Mouse (Mus musculus): ENCODE measurements around the gene Prkd3.

Prkd3 gene

GRCm38 (mm10) chr17:79020208-79020983, at the start of gene Prkd3:
Prkd3 (minus strand) TSS chr17:79020816.
- peak; percentile 75 for DNase-seq (ENCODE audit: inconsistent ontology term)

GRCm38 (mm10) chr17:79069766-79070480, 49.3 kb upstream of the Prkd3 start:
- DNase-seq (ENCODE audit: inconsistent ontology term): no peak

- DNase-seq (ENCODE audit: inconsistent ontology term): peak; percentile 31
Measured at GRCm38 (mm10) chr17:79069019-79069418, 48.4 kb upstream of the Prkd3 start.

- DNase-seq (ENCODE audit: inconsistent ontology term): no peak
Measured at GRCm38 (mm10) chr17:79068581-79068980, 48.0 kb upstream of the Prkd3 start.

GRCm38 (mm10) chr17:79064250-79064649, 43.6 kb upstream of the Prkd3 start:
- DNase-seq (ENCODE audit: inconsistent ontology term): peak; percentile 41

GRCm38 (mm10) chr17:79060221-79060620, 39.6 kb upstream of the Prkd3 start:
- DNase-seq (ENCODE audit: inconsistent ontology term): no peak

- DNase-seq (ENCODE audit: inconsistent ontology term): no peak
Measured at GRCm38 (mm10) chr17:79058271-79058670, 37.7 kb upstream of the Prkd3 start.

- DNase-seq (ENCODE audit: inconsistent ontology term): peak; percentile 80
Measured at GRCm38 (mm10) chr17:79052088-79052812, 31.6 kb upstream of the Prkd3 start.

GRCm38 (mm10) chr17:79051606-79052005, 31.0 kb upstream of the Prkd3 start, which contains the start of gene Qpct:
Qpct (plus strand) TSS chr17:79051906.
- no peak for DNase-seq (ENCODE audit: inconsistent ontology term)

GRCm38 (mm10) chr17:79043705-79044104, 23.1 kb upstream of the Prkd3 start:
- DNase-seq (ENCODE audit: inconsistent ontology term): no peak

GRCm38 (mm10) chr17:79039660-79040059, 19.0 kb upstream of the Prkd3 start:
- no peak for DNase-seq (ENCODE audit: inconsistent ontology term)

GRCm38 (mm10) chr17:79032782-79033181, 12.2 kb upstream of the Prkd3 start:
- DNase-seq (ENCODE audit: inconsistent ontology term): no peak

GRCm38 (mm10) chr17:79031569-79031968, 11.0 kb upstream of the Prkd3 start:
- DNase-seq (ENCODE audit: inconsistent ontology term): no peak

GRCm38 (mm10) chr17:79029226-79029625, 8.6 kb upstream of the Prkd3 start:
- DNase-seq (ENCODE audit: inconsistent ontology term): no peak

- no peak for DNase-seq (ENCODE audit: inconsistent ontology term)
Measured at GRCm38 (mm10) chr17:79024544-79024943, 3.9 kb upstream of the Prkd3 start.

- DNase-seq (ENCODE audit: inconsistent ontology term): no peak
Measured at GRCm38 (mm10) chr17:79022746-79023145, 2.1 kb upstream of the Prkd3 start.

GRCm38 (mm10) chr17:79020984-79021335, 344 bp upstream of the Prkd3 start:
- DNase-seq (ENCODE audit: inconsistent ontology term): no peak

- DNase-seq (ENCODE audit: inconsistent ontology term): peak; percentile 30
Measured at GRCm38 (mm10) chr17:79019726-79020207, 849 bp downstream of the Prkd3 start.

- no peak for DNase-seq (ENCODE audit: inconsistent ontology term)
Measured at GRCm38 (mm10) chr17:79018422-79018821, 2.2 kb downstream of the Prkd3 start.

GRCm38 (mm10) chr17:79015831-79016230, 4.8 kb downstream of the Prkd3 start:
- no peak for DNase-seq (ENCODE audit: inconsistent ontology term)

- no peak for DNase-seq (ENCODE audit: inconsistent ontology term)
Measured at GRCm38 (mm10) chr17:79014911-79015685, 5.5 kb downstream of the Prkd3 start.
